Mouse (Mus musculus): ENCODE measurements at regions not wholly inside any gene's neighbourhood (a gene's known extent, or its start where the extent isn't known, plus 50 kb on each side); places are given as distances from the start of the nearest gene placed in this dataset.

GRCm38 (mm10) chr7:117792456-117792855 lies 323.5 kb downstream of the Rps15a start:
- TF ChIP-seq POLR2A (IDR thresholded peaks at IDR 0.05; ENCODE audit: low read depth, low read length) (no peak), CTCF (IDR thresholded peaks at IDR 0.05; ENCODE audit: extremely low read depth, insufficient read depth, insufficient read length, insufficient replicate concordance) (no peak)

All from spleen, adult 2 months (tissue).